Mouse (Mus musculus) kidney, adult 11 months (tissue): ENCODE measurements around the gene Gm10961.

ENCODE experiments used
- DNase-seq: peaks from one replicate; pipeline ENCODE4 v3.0.0; 2022

Gene Gm10961

GRCm38 (mm10) chr3:107630682-107631522, at the start of gene Gm10961:
Gene Gm10961 (plus strand): TSS chr3:107631322.
- peak; percentile 77 for DNase-seq

- DNase-seq = no peak
Observed at GRCm38 (mm10) chr3:107582130-107582874, 48.8 kb upstream of the Gm10961 start.

DNA sequence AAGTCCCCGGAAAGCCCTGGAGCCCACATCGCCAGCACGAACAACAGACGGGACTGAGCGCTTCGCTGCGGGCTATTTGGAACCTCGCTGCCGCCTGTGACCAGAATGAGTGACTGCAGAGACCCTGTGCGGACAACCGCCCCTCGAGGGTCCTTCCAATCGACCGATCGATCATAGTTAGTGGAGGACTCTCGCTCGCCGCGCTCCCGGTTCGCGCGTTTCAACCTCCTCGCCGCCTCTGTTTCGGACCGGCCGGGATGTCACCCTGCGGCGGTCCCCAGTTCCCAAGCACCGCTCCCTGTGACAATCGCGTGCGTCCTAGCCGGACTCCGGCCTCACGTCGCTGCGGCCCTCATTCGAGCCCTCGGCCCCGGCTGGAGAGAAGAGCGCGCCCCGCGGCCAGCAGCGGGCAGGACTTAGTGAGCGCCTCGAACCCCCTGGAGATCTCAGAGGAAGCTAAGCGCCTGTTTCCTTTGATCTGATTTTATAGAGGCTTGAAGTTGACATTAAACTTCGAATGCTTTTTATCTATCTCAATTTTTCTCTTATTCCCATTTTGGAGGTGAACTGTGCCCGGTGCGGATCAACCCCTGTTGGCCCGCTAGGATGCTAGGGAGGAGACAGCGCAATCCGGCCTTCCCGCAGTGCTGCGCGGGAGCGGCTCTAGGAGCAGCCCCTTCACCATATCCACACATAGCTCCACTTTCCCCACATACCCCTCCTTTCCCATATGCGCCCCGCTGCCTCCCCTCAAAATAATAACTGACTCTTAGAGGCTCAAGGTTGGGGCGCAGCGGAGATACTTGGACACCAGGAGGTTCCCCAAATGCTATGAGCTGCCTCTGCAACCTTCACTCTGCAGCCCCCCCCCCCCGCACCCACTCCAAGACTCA, 48.0 kb upstream of the Gm10961 start:
- no peak for DNase-seq

GRCm38 (mm10) chr3:107583893-107584292, 47.2 kb upstream of the Gm10961 start:
- DNase-seq = no peak

DNA sequence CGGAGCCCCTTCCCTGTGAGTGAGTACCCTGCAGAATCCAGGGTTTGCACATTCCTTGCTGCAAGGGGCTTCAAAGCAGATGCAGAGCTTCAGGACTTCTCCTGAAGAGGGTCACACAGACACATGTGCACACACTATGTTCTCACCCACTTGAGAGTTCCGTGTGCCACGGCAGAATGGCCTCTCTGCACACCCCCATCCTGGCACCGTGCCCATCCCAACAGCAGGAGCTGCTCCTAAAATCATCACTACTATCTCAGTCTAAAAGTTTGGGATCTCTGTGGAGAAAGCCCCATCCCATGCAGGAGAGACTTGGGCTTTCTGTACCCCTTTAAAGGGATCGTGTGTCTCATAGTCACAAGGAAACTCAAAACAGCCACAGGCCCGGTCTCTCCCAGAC, 44.6 kb upstream of the Gm10961 start:
- DNase-seq = no peak

- DNase-seq = no peak
Observed at GRCm38 (mm10) chr3:107591612-107592011, 39.5 kb upstream of the Gm10961 start.

GRCm38 (mm10) chr3:107593632-107594031, 37.5 kb upstream of the Gm10961 start:
- DNase-seq = no peak

GRCm38 (mm10) chr3:107594662-107595263, 36.4 kb upstream of the Gm10961 start, which contains the start of gene Alx3:
Gene Alx3 (plus strand): TSS chr3:107595031.
- no peak for DNase-seq

- no peak for DNase-seq
Observed at GRCm38 (mm10) chr3:107595264-107595937, 35.7 kb upstream of the Gm10961 start.

GRCm38 (mm10) chr3:107595938-107596461, 35.1 kb upstream of the Gm10961 start:
- no peak for DNase-seq

- no peak for DNase-seq
Observed at GRCm38 (mm10) chr3:107596559-107596958, 34.6 kb upstream of the Gm10961 start.

DNA sequence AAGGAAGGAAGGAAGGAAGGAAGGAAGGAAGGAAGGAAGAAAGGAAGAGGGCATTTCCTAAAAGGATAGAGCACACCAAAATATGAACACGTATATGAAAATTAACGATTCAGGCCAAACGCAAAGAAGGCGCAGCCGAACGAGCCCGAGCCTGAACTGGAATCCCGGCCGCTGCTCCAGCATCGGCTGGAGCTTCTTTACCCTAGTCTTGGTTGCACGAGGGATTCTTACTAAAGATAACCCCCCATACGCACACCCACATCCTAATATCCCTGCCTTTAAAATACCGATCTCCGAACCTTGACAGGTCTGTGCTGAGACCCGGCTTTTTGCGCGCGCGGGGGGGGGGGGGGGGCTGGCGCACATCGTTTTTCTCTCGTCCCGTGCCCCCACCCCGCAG, 34.0 kb upstream of the Gm10961 start:
- DNase-seq = no peak

DNA sequence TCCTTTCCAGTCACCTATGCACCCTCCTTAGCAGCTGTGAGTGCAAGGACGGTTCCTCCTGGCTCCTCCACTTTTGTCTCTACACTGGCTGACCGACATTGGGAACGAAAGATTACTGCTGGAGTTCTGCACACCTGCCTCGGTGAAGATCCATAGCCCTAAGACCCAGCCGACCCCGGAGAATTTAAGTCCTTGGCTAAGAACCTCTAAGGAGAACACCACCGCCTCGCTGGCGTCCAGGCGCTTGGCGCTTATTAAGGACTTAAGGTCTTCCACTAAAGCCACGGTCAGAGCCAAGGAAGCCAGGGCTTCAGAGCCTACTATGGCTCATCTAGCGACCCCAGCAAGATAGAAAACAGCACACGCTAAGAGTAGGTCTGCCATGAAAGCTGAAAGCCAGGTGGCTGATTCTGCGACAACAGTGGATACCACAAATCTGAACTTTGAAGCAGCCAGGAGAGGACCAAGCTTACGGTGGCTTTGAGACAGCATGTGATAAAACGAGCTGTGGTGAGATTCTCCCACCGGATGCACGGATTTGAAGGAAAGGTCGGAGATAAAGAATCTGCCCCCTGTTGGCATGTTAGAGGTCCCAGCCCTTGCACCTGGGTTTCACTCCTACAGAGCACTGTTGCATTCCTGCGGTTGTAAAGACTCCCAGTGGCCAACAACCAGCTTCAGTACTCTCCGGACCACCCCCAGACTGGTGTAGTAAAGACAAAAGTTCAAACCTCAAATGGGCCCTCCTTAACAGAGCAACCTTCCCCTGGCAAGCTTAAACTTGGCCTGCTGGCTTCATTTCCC, 33.3 kb upstream of the Gm10961 start:
- DNase-seq = no peak

- no peak for DNase-seq
Observed at GRCm38 (mm10) chr3:107600127-107600526, 31.0 kb upstream of the Gm10961 start.

DNA sequence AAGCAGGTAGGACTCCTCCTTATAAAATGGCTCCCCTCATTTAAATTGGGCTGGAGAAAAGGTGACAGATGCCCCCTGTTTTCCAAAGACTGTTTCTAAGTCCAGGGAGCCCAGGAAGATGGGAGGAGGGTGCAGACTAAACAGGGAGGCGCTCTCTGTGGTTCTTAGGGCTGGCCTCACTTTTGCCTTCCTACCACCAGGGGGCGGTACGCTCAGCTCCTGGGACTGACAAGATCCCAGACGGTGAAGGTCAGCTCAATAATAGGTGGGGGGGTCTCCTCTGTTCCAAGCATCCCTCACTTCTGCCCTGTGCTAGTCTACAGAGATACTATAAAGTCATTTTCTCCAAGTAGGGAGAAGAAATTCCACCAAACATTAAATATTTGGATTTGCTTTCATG, 25.8 kb upstream of the Gm10961 start:
- DNase-seq = peak; percentile 33

DNA sequence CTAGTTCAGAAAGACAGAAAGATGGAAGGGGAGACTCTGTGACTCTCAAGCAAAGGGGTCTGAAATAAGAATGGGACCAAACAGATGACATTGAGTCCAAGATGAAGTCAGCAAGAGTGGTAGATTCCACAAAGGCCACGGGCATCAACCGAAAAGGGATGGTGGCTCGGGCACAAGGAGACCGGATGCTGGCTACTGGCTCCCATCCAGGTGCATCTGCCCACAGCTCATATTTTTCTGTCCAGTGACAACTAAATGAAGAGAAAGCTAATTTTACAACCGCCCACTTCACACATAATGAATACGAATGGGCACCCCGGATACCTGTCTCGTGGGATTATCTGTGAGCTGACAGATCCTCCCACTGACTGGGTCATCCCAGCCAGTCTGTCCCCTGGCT, 23.9 kb upstream of the Gm10961 start:
- DNase-seq = no peak

DNA sequence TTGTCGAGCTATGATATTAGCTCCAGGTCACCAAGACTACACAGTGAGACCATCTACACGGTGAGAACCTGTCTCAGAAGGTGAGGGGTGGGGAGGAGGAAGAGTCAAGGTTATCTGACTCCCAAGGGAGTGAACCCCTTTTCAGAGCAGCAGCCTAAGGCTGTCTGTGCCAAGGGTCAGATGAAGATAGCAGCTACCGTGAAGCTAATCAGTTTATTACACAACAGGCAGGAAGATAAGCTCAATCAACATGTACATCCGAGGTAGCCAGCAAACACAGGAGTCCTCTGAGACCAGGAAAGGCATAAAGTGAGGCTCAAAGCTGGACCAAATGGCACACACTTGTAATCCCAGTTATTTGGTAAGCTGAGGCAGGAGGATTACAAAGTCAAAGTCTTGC, 22.3 kb upstream of the Gm10961 start:
- no peak for DNase-seq

DNA sequence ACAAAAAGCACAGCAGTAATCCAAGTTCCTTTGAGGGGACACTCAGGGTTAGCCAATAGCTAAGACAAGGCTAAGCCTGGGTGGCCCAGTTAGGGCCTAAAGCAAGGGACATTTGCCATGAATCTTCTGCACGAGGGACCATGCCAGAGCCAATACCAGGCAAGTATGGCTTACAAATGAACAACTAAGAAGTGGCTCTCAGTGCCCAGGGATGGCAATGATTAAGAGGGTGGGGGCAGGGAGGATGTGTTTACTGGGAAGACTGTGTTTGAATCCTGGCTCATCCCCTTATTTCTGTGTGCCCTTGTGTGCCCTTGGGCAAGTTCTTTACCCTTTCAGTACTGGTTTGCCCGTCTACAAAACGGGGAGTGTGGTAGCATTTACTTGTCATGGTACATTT, 21.7 kb upstream of the Gm10961 start:
- DNase-seq = peak; percentile 72

GRCm38 (mm10) chr3:107611394-107611793, 19.7 kb upstream of the Gm10961 start:
- no peak for DNase-seq

DNA sequence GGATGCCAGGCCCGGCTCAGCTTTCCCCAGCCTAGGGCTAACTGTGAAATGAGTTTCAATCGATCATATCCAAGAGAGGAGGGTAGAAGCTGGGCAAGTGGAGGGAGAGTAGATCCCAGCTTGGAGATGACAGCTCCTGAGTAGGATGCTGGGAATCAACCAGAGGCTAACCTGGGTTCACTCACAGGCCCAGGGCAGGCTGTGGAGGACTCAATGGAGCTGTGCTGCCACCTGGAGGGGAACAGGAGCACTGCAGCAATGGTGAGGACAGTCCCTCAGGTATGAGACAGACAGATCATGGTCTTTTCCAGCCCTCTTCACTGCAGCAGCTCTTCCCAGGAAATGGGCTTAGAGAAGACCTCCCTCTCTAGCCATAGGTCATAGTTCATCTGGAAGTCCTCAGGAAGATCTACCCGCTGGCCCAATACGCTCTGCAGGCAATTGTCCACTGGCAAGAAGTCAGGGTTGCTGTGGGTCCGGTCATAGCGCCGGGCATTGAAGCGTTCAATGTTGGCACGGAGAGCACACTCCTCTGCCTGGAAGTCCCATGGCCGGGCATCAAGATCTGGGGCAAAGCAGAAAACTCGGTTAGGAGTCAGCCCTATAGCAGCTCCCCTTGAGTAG, 18.1 kb upstream of the Gm10961 start:
- peak; percentile 84 for DNase-seq
